Mouse (Mus musculus) thymus, adult 2 months (tissue): ENCODE results near the gene Hps6.

Experiments used
- CTCF ChIP-seq: fragments of 200-500 bp; IDR thresholded peaks from 2 replicates; pipeline ENCODE4 v1.5.1; 2012; ENCODE audit warnings: mild to moderate bottlenecking, control low read depth, low read length, moderate library complexity, borderline replicate concordance; ENCODE audit not compliant: control insufficient read depth, poor library complexity, insufficient read depth; ENCODE audit errors: extremely low read depth
- POLR2A ChIP-seq: fragments of 200-500 bp; IDR thresholded peaks from 2 replicates; pipeline ENCODE4 v1.6.1; 2012; ENCODE audit warnings: mild to moderate bottlenecking, low read length, control low read depth, moderate library complexity; ENCODE audit not compliant: control insufficient read depth, poor library complexity, insufficient read depth; ENCODE audit errors: extremely low read depth

- no peak for TF ChIP-seq POLR2A
- TF ChIP-seq CTCF: no peak
Observed at GRCm38 (mm10) chr19:45998694-45999217, 4.6 kb upstream of the Hps6 start.
